Mouse (Mus musculus) layer of hippocampus, adult 18-20 months (tissue): ENCODE results near the gene Rac3. TPM values are rescaled to one million over a fixed set of nuclear protein-coding genes. Genes with fewer than 3 reads are reported as not detected.
"Not testable (repeated sequence)": the region's sequence is repeated elsewhere in the genome, so short reads cannot be mapped to it uniquely, and the experiment has no call there.

Experiments used
- DNase-seq, 2 experiments: peaks; one replicate each; pipeline ENCODE4 v3.0.0; 2022; ENCODE audit warnings: low spot score in 2 of 2
- total RNA-seq, 2 experiments: library from RNA; stranded (reverse); gene quantifications; 2 replicates each; pipeline ENCODE4 v1.2.3; 2021

Rac3 gene
- total RNA-seq, 2 experiments from 2014 or later = 32.0 to 40.0 TPM

DNA sequence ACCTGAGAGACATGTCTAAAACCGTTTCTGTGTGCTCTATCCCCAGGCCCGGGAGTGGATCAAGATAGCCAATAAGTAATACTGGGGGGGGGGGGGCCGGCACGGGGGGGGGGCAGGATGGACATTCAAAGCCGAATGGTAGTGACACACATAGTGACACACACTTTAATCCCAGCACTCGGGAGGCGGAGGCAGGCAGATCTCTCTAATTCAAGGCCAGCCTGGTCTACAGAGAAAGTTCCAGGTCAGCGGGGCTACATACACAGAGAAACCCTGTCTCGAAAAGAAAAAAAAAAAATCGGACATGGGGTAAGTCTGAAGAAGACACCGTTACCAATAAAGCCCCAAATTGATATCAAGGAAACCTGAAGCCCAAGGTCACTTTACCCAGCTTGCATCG, 6.3 kb downstream of the Rac3 start:
- DNase-seq = no peak

DNA sequence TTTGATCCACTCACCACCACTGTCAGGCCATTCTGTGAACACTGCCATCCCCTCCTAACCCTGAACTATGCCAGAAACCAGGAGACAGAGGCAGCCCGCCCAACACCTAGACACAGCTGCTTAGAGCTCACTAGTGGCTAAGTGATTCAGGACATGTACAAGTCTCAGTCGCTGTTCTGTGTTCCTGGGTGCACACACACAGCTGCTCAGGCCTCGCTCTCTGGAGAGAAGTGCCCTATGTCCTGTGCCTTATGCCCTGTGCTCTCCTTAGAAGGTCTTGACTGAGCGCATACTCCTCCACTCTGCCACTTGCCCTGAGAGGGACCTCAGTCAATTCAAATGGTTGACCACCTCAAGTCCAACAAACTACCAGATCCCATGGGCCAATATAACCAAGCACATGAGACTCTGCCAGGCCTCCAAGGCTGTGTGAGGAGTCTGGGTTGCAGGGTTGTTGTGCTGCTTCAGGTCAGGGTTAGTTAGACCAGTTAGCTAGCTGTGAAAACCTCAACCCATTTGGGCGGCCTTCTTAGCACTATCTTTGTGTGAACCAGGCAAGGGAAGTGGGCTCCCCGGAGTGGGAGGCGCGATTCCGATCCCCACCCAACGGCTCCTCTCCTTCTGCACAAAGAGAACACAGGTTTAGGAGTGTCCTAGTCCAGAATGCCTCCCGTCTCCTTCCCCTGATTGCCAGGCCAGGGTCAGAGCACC, 7.4 kb downstream of the Rac3 start:
- no peak for DNase-seq

DNA sequence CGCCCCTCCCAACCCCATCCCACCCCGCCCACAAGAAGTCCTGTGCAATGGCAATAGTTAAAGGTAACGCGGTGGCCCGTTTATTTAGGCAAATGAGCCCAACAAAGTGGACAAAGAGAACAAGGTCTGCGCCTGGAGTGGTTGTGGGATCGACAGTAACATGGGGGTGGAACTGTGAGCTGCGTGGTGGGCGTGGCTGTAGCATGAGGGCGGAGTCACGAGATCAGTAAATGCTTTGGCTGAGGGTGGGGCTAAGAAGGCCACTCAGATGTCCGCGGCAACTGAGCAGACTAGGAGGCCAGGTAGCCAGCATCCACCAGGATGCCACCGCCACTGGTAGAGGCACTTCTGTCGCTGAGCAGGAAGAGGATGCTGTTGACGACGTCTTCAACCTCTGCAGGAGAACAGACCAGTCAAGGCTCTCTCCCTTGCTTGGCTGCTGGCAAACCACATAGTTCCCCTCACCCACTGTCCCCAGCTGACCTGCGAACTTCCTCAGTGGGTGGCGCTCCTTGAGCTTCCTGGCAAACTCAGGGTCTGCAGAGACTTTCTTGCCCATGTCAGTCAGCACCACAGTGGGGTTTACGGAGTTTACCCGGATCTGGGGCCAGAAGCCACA, 8.3 kb downstream of the Rac3 start:
- DNase-seq = not testable (repeated sequence)

DNA sequence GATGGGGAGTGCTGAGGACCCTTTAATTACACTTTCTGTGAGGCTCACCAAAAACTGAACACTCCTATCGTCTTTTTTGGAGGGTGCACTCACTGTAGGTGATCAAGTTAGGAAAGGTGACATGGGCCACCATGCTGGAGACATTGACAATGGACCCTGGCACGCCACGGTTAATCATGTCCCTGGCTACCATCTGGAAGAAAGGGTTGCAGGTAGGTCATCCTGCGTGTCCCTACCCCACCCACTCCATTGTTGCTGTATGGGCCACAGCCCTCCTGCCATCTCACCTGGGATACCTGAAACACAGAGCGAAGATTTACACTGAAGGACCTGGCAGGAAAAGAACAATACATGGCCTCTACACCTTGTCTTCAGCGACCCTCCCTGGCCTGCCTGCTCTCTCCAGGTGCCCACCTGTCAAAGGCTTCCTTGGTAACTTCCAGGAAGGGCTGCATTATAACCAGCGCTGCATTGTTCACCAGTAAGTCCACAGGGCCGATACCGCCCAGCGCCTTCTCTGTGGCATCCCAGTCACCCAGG, 9.1 kb downstream of the Rac3 start:
- DNase-seq = no peak

DNA sequence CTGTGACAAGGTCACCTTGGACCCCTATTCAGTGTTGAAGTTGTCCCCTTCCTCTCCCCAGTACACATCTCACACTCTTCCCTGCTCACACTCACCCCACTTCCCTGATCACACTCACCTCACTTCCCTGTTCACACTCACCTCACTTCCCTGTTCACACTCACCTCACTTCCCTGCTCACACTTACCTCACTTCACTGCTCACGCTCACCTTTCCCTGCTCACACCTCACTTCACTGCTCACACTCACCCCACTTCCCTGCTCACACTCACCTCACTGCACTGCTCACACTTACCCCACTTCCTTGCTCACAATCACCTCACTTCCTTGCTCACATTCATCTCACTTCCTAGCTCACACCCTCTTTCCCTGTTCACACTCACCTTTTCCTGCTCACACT, 10.1 kb downstream of the Rac3 start:
- no peak for DNase-seq

DNA sequence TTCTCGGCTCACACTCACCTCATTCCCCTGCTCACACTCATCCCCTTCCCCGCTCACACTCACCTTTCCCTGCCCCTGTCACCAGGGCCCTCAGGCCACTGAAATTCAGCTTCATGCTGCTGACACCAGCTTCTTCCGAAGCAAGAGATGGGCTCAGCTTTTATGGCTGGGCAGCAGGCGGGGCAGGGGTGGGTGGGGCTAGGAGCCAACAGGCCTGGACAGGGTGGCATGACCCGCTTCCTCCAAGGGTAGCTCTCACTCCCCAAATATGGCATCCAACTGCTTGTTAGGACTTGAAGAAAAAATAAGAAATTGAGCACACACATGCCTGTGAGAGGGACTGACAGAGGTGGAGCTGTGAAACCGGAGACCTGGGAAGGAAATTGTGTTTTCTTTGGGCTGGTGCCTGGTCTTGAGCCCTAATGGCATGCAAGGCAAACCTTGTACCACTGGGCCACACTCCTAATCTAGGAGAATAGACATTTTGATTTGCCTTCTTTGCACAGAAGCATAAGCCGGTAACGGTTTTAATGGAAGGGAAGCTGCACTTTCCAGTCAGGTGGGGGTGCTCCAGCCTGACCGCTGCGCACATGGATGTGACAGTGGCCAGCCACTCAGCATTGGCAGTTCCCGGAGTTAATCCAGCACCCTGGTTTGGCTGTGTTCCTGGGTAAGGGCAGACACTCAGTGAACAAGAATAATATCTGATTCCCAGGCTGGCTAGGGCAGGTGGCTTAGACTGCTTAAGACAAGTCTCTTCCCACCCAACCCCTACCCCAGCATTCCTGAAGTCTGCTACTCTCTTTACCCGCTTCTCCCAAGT, 10.8 kb downstream of the Rac3 start, which contains the start of gene Cbr2:
TSS of gene Cbr2 (minus strand) at position 257 of the 823 bp plus-strand sequence.
- DNase-seq = no peak

DNA sequence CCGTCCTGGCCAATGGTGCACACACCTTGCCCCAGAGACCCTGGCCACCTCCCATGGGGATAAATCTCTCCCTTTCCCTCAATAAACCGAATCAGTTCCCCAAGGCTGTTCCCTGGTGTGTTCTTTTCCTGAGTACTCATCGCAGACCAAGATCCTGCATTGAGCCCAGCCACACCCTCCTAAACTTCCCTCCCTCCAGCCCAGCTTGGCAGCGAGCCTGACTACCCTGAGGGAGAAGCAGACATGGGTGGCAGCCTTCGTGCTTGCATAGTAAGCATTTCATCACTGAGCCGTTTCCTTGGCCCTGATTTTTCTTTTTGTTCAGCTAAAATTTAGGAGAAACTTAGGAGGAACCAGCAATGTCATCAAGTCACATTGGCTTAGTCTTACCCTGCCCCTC, 12.3 kb downstream of the Rac3 start:
- no peak for DNase-seq

DNA sequence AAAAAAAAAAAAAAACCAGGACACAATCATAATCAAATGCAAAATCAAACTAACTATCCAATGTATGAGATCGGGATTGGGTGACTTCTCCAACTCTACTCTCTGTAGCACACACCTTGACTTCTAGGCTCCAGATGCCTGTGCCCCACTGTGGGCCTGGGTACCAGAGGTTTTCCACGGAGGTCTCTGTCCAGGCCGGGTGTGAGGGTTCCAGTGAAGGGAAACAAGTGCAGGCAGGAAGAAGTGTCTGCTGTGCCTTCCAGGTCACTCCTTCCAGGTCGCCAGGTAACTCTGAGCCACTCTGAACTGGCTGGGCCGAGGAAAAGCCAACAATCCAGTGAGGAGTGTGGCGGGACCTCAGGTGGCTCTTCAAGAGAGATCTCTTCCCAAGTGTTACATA, 15.2 kb downstream of the Rac3 start:
- no peak for DNase-seq

DNA sequence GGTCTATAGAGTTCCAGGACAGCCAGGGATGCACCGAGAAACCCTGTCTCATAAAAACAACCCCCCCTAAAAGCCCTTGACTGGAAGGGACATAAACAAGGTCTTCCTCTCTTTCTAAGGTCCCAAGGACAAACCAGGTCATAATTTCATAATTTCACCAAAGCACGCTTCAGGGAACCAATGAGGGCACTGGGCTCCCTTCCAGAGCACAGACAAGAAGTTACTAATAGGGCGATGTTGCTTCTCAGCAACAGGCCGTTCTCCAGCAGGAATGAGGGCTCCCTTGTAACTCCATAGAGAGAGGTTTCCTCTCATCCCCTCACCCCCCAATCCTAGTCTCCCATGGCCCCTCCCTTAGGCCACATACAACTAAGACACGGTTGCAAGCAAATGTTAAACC, 19.7 kb downstream of the Rac3 start:
- no peak for DNase-seq

DNA sequence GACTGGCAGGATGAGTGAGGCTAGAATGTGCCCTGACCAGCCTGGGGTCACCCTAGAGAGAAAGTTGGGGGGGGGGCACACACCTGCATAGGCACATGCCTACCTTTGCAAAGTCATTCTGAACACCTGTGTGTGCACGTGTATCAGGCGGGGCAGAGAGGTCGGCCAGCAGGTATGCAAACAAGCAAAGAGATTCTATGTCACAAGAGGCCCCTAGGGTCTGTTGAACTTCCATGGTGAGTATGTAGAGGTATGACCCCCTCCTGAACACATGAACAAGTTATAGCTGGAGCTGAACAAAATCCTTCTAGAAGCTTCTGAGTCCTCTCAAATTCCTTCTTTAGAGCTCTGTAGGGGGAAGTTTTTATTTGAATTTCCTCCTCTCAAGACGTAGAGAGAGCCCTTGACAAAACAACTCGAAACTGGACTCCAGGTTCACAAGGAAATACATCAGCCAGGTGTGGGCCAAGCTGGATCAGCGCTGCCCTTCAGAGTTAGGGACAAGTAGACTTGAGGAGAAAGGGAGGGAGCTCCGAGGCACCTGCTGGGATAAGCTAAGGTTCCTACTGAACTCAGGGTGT, 22.9 kb downstream of the Rac3 start:
- no peak for DNase-seq

DNA sequence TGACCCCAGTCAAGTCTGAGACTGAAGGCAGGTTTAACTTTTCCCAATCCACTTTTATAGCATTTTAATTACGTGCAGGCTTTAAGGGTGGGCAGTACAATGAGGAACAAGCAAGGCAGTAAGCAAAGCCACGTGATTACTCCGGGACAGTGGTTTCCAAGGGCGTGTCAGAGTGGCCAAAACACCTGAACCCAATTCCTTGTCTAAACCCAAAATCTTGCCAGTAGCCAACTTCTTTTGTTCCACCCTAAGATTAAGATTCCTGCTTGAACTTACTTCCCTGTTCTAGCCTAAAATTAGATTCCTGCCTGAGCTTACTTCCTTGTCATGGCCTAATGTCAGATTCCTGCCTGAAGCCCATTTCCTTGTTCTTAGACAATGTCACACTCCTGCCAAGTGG, 26.7 kb downstream of the Rac3 start:
- no peak for DNase-seq

DNA sequence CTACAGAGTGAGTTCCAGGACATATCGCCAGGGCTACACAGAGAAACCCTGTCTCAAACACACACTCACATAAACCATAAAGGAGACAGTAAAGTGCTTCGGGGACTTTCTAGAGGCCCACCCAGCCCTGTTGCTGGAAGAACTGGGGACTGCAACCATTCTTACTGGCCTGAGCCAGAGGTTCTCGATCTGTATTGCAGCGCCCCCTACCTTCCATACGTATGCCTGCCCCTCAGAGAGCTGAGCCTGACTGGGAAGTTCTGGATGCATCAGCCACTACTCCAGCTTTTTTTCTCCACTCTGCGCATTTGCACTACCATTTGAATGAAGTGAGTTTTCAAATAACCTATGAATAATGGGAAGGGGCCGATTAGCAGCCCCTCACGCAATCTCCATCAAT, 28.2 kb downstream of the Rac3 start:
- no peak for DNase-seq

DNA sequence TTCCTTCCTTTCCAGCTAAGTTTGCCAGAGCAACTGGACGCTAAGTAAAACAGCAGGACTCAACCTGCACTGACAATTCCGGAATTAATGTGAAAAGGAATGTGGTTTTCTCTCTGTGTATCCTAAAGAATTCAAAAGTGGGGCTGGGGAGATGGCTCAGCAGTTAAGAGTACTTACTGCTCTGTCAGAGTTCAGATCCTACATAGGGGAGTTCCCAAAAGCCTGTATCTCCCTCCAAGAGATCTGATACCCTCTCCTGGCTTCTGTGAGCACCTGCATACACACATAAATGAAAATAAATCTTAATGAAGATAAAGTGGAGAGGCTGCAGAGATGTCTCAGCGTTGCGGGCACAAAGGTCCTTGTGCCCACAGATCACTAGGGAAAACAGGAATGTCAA, 30.3 kb downstream of the Rac3 start:
- DNase-seq = no peak

DNA sequence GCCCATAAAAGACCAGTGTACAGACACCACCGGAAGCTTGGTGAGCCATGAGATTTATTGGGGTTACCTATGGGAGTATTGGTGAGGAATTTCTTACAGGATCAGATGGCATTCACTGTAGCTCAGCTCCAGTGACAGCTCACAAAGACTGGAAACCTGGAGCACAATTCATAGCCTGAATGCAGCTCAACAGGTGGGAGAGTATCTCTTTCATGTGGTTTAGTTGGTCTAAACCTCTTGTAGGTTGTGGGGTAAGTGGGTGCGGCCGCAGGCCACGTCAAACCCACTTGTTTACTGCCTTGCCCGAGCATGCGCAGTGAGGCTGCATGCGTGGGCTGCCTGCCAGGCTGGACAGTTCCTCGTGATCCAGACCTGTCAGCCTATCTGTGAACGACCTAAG, 39.0 kb downstream of the Rac3 start:
- DNase-seq = no peak

DNA sequence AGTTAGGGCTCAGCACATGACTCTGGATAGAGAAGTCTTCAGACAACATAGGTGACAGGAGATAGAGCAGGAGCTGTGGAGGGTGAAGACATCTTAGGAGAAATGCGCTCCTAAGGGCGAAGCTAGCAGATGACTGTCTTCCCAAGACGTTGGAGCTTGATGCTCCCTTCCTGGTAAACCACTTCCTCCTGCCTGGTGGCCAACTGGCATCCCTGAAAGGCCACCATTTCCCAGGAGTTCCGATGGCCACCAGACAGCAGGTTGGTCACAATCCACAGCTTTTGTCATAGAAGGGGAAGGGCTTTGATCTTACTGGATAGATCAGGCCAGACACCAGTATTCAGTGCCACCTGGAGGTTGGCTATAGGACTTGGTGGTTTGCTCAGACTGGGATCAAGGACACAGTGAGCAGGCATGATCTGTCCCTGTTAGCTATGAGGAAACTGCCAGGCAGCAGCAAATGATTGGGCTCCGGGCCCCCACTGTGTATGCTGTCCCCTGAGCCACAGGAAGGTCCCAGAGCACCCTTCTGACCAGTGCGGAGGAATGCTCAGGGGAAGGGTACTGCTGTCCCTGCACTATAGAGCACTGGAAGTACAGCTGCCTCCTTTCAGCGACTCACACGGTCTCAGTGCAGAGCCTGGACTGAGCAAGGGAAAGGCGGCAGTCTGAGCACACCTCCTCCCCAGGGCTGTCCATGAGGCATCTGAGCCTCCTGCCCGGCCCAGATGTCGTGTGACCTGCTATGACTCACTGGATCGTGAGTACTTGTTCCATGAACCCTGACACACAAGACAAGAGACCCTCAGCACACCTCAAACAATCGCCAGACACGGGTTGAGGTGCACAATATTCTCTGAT, 40.8 kb downstream of the Rac3 start:
- no peak for DNase-seq

DNA sequence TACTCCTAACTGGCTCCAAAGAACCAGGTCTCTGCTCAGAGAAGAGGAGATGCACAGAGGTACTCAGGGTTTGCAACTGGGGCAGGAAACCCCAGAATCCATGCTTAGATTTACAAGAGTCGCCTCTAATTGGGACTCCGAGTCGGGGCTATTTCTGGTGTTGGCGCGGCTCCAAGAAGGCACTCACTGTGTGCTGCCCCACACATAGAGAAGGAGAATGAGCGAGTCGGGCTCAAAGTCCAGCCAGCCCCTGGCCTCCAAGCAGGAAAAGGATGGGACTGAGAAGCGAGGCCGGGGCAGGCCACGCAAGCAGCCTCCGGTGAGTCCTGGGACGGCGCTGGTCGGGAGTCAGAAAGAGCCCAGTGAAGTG, 41.4 kb downstream of the Rac3 start, which contains the start of gene Hmga1b:
TSS of gene Hmga1b (plus strand) at position 123 of the 370 bp plus-strand sequence.
- not testable (repeated sequence) for DNase-seq

DNA sequence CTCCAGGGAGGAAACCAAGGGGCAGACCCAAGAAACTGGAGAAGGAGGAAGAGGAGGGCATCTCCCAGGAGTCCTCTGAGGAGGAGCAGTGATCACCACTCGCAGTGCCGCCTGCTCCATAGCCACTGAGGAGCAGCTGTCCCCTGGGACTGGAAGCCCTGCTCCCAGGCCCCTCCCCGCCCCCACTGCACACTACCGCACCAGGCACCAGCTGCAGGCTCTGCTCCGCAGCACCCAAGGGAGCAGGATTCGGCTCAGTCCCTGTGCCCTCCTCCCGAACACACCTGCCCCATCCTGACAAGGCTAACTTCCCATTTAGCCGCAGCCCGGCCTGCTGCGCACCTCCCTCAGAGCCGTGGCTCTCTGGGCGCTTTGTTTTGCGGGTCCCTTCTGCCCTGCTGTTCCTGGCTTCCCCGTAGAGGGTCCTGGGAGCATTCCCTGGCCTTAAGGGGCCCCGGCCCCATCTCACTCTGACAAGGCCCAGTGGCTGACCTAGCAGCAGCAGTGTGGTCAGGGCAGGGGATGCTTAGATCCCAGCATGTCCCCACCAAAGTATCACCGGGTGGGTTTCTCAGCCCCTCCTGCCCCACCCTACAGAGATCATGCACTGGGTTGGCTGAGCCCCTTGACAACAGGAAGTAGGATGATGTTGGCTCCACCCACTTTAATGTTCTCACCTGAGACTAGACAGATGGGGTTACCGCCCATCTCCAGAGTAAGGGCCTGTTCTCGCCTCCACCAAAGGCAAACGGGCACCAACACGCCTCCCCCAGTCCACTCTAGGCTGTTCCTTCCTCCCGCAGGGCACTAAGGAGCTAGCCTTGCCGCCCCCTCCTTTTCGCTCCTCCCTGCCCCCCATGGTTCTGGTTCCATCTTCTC, 42.1 kb downstream of the Rac3 start:
- DNase-seq = not testable (repeated sequence)

DNA sequence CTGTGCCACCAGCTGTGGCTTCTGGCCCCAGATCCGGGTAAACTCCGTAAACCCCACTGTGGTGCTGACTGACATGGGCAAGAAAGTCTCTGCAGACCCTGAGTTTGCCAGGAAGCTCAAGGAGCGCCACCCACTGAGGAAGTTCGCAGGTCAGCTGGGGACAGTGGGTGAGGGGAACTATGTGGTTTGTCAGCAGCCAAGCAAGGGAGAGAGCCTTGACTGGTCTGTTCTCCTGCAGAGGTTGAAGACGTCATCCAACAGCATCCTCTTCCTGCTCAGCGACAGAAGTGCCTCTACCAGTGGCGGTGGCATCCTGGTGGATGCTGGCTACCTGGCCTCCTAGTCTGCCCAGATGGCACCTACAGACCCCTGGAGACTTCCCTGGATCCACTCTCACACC, 45.8 kb downstream of the Rac3 start:
- DNase-seq = not testable (repeated sequence)

DNA sequence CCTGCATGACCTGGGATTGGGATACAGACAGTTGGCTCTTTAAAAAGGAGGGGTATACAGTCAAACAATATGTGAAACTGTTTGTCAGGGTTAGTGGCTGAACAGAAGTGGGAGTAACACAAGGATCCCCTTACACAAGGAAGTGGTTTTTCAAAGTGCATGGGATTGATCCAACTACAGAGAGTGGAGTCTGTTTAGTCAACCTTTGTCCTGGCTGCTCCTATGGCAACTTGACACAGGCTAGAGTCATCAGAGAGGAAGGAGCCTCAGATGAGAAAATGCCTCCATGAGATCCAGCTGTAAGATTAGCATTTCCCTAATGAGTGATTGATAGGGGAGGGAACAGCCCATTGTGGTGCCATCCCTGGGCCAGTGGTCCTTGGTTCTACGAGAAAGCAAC, 46.9 kb downstream of the Rac3 start:
- DNase-seq = no peak

DNA sequence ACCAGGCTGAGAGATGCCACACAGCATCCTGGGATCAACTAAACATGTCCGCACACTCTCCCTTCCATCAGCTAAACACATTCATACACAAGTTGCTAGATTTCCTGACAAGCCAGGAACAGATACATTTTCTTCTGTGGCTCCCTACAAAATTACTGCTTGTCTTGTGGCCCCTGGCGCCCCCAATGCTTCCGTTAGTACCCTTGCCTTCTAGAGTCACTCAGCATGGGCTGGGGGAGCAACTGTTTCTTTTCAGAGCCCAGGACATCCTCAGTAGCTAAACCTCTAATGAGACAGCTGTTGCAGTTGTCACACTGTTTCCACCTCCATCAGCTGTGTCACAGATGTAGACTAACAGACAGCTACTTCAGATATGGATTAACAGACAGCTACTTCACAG, 51.5 kb downstream of the Rac3 start:
- no peak for DNase-seq
